Mouse (Mus musculus) left cerebral cortex, postnatal 25 days (tissue): ENCODE measurements around the gene Actn4. TPM values are rescaled to one million over a fixed set of nuclear protein-coding genes. Genes with fewer than 3 reads are reported as not detected.

Experiments used
- DNase-seq, 2 experiments: peaks; one replicate each; pipeline ENCODE4 v3.0.0; 2022; ENCODE audit warnings: low spot score in 2 of 2, mixed read lengths in 1 of 2
- intact Hi-C: fragments of 180-260 bp; cut with DNase I; formaldehyde crosslinking; loops from one replicate; pipeline ENCODE4 v1.15.1; 2025
- total RNA-seq, 2 experiments: library from RNA; stranded (reverse); gene quantifications; 2 replicates each; pipeline ENCODE4 v1.2.3; 2021

The Actn4 gene
- total RNA-seq, 2 experiments from 2014 or later = 190 to 202 TPM

DNA sequence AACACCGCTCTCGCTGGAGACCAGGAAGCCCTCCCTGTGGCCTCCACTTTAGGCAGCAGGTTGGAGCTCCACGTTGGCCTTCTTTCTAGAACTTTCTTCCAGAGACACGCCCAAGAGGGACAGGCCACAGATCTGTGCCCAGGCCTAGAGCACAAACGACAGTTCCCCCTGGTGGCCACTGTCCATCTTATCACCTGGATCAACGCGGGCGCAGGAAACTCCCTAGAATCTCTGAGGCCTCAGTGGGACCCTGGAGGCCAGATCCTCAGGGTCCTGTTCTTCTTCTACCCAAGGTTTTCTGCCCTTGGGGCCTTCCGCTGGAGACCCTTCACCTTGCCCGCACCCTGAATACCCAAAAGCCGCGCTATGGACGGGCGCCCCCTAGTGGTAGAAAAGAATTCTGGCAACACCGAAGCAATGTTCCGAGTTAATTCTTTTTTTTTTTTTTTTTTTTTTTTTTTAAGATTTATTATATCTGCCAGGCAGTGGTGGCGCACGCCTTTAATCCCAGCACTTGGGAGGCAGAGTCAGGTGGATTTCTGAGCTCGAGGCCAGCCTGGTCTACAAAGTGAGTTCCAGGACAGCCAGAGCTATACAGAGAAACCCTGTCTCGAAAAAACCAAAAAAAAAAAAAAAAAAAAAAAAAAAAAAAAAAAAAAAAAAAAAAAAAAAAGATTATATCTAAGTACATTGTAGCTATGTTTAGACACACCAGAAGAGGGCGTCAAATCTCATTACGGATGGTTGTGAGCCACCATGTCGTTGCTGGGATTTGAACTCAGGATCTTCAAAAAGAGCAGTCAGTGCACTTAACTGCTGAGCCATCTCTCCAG lies 94.4 kb downstream of the Actn4 start:
- intact Hi-C loops = loop anchor here (2.0 to 5.0 kb wide), 2 partner anchors 71 to 85 kb away; no protein-coding TSS in a partner anchor
- DNase-seq = peak; percentile 51 to 59

DNA sequence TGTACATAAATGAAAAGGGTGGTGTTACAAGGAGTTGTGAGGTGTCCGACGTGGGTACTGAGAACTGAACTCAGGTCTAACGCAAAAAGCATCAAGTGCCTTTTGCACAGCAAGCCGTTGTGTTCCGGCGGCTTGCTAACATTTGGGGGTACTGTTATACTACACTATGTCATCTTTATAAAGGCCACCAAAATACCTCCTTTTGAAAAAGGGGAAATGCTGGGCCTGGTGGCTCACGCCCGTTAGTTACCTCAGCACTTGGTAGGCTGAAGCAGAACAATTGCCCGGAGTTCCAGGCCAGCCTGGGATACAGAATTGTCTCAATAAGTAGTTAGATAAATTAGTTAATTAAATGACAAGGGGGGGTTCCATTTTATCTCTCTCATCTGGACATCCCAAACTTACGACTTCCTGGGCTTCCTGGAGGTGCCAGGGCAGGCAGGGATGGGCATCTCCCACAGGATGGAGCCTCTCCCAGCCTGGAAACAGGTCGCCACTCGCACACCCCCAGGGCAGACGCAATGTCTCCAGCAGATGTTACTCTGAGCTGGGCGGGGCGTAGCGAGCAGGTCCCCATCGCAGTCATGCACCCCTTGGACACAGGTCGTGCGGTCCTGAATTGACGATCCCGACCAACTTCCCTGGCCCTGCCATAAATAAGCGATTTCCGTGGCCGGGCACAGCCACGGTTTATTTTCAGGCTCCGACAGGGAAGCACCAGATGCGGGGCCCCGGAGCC lies 95.2 kb downstream of the Actn4 start:
- intact Hi-C loops = loop anchor here (2.0 to 5.0 kb wide), 2 partner anchors 70 to 85 kb away; no protein-coding TSS in a partner anchor
- DNase-seq = no peak

DNA sequence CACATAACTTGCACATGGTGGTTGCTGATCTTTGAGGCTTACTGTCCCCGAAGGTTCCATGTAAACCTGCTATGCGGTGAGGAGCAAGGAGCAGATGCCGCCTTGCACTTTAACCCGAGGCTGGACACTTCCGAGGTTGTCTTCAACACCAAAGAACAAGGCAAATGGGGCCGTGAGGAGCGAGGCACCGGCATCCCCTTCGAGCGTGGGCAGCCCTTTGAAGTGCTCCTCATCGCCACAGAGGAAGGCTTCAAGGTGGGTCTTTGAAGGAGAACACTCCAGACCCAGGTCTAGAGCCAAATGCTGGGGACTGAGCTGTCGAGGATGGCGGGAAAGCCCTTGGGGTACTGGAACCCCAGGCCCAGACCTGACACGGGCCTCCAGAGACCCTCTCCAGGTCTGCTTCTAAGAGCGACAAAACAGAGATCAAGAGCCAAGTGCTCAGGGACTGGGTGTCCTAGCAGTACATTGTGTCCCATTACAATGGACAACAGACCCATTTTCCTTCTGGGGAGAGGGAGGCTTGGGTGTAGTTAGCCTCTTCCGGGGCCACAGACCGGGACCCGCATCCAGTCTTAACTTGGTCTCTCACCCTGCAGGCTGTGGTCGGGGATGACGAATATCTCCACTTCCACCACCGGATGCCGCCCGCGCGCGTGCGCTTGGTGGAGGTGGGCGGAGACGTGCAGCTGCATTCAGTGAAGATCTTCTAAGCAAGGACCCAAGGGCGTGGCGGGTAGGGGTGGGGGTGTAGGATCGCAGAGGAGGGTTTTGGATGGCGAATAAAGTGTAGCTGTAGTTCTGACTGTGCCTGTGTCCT lies 96.4 kb downstream of the Actn4 start:
- intact Hi-C loops = loop anchor here (2.0 to 5.0 kb wide), 3 partner anchors 39 to 83 kb away; no protein-coding TSS in a partner anchor
- DNase-seq = peak; percentile 76 to 95

DNA sequence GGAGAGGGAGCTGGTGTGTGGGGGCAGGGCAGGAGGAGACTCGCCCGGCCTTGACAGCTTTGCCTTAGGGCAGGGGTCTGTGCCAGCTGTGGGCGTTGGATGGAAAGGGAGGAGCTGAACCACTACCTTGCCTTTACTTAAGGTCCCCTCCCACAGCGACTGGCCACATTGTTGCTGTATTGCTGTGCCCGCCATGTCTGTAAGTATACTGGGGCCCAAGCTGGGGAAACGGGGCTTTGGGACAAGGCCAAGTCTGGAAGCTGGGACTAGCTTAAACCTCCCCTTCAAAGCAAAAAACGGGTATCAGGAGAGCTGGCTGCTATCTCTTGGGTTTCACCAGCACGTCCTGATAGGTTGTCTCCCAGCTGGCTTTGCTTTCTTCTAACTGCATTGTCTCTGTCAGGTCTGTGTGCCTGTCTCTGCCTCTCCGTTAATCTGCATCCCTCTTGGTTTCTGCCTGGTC lies 97.8 kb downstream of the Actn4 start:
- intact Hi-C loops = loop anchor here (2.0 kb wide), 1 partner anchor 38 kb away; no protein-coding TSS in a partner anchor
- DNase-seq = no peak

DNA sequence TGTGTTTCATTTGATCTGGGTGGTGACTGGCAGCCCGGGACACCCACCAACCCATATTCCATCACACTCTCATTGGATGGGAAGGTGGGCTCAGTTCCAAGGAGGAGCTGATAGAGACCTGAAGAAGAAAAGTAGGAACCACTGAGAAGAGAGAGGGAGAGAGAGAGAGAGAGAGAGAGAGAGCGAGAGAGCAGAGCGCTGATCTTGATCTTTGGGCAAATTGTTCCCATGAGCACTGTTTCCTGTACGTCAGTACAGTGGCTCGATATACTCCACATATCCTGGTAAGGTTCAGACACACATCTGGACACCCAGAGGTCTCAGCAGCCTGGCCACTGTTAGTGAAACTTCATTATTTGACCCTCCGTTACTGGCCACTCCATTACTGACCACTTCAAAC lies 98.6 kb downstream of the Actn4 start, which contains the start of gene Lgals7:
Lgals7 (plus strand) TSS at position 314 of the 400 bp plus-strand sequence.
- DNase-seq = no peak
- intact Hi-C loops = no loop called here

DNA sequence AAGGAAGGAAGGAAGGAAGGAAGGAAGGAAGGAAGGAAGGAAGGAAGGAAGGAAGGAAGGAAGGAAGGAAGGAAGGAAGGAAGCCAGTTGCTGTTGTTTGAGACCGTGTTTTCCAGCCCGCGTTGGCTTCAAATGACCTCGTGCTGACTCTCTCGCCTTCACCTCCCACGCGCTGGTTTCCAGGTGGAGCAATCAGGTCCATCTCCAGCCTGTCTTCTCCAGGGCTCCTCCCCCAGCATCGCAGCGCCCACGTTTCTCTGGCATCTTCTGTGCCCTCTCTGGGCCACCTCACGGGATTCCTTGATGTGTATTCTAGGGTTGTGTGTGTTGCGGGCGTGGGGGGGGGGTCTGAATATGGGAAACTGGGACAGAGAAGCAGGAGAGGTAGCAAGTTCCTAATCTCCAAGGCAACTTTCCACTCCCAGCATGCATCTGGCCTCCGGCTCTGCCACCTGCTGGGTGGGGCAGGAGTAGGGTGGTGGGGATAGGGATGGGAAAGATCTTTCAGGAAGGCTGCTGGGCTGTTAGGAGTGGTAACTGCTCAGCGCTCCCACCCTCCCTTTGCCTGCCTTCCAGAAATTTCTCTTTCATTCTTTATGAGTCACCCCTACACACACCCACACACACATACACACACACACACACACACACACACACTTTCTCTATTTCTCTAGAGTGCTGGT lies 99.2 kb downstream of the Actn4 start:
- intact Hi-C loops = no loop called here
- peak; percentile 59 to 87 for DNase-seq

DNA sequence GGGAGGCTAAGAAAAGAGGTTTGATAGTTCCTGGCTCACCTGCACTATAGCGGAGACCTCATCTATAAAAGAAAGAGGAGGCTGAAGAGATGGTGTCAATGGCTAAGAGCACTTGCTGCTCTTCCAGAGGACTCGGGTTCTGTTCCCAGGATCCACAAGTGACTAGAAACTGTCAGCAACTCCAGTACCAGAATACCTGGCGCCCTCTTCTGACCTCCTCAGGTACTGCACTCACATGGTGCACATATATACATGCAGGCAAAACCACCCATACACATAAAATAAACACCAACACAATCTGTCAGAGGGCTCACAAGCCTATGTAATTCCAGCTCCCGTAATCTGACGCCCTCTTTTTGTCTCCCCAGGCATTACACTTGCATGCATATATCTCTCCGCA lies 101.2 kb downstream of the Actn4 start:
- intact Hi-C loops = no loop called here

DNA sequence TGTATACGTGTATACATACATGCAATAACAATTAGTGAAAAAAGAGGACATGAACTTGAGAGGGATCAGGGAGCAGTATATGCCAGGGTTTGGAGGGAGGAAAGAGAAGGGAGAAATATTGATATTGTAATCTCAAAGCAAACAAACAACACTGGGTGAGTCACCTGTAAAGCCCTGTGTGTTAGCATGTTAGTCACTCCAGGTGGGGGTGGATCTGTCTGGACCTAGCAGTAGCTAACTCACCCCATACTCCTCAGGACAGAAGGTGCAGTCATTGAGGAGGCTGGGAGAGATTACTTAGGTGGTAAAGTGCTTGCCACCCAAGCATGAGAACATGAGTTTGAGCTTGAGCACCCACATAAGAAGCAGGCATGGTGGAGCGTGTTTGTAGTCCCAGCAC lies 102.2 kb downstream of the Actn4 start:
- no peak for DNase-seq
- intact Hi-C loops = no loop called here

More for the DNA sequence above, 101.2 kb downstream of the Actn4 start:
- DNase-seq = no peak

DNA sequence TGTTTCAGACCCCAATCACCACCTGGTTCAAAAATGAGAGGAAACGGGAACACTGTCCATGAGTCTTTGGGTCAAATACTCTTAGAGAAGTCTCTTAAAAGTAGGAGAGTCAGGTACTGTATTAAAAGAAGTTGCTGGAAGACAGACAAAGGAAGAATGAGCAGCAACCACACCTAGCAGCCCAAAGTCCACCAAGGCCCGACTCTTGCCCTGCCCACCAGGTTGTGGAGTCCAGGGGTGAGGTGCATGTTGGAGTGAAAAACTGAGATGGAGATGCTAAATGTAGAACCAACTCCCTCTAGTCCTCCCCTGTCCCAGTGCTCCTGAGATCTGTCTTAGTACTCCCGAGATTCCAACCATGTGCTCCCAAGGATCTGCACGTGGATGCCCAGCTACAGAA lies 111.5 kb downstream of the Actn4 start:
- intact Hi-C loops = no loop called here
- DNase-seq = no peak

DNA sequence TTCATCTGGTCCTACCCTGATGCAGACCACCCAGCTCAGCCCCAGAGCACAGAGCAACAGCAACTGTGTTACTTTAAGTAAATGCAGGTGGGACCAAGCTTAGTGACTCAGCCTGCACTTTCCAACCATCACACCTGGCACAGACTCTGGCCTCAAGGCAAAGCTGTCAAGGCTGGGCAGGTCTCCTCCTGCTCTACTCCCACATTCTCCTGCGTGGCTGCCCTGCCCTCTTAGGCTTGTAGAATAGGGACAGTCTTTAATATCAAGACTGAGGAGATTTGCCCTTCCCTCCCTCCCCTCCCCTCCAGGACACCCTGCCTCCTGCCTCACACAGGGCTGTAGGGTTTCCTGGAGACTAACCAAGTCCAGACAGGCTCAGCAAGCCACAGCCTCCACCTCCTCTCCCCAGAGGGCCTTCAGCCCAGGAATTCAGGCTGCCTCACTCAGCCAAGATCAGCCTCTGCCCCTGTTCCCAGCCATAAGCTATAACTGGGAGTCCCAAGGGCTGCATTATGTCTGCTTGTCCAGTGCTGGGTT lies 112.4 kb downstream of the Actn4 start:
- no peak for DNase-seq
- intact Hi-C loops = no loop called here

DNA sequence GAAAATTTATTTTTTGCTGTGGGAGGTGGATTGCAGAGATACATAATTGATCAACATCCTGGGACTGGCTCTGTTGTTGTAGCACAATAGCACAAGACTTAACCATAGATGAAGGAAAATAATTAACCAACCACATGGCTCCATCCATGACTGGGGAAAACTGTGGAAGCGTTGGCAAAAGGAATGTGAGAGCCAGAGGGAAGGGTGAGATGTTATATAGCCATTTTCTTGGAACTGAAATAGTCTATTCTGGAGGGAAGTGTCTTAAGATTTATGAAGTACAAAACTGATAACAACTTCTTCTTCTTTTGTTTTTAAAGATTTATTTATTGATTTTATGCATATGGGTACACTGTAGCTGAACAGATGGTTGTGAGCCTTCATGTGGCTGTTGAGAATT lies 114.9 kb downstream of the Actn4 start:
- intact Hi-C loops = no loop called here
- DNase-seq = no peak

Other genes starting within 250 kb of the Actn4 start
- gene Fbxo17, start 245.5 kb downstream of the Actn4 start, total RNA-seq = 1 to 10 TPM in 1 of 2 experiments, under 1 TPM in 1; 0.76 to 1.3 TPM
- gene Mrps12, start 220.5 kb downstream of the Actn4 start, total RNA-seq = 10 to 100 TPM; 60.3 to 67.4 TPM
- gene Sars2, start 220.3 kb downstream of the Actn4 start, total RNA-seq = 10 to 100 TPM; 13.1 to 14.4 TPM
- 1 to 10 TPM in 1 of 2 experiments, under 1 TPM in 1; 0.92 to 1.2 TPM for gene Ccer2, start 206.2 kb downstream of the Actn4 start, total RNA-seq
- gene Sirt2, start 195.6 kb downstream of the Actn4 start, total RNA-seq = 100 to 1,000 TPM; 151 to 166 TPM
- 10 to 100 TPM; 34.2 to 37.7 TPM for gene Nfkbib, start 194.8 kb downstream of the Actn4 start, total RNA-seq
- 1 to 10 TPM; 2.4 to 2.9 TPM for gene Rinl, start 173.4 kb downstream of the Actn4 start, total RNA-seq
- 100 to 1,000 TPM; 375 to 411 TPM for gene Hnrnpl, start 153.8 kb downstream of the Actn4 start, total RNA-seq
- 10 to 100 TPM; 41.5 to 46.6 TPM for gene Ech1, start 137.1 kb downstream of the Actn4 start, total RNA-seq
- gene Lgals4, start 128.5 kb downstream of the Actn4 start, total RNA-seq = 1 to 10 TPM; 2.2 to 2.7 TPM
- gene Lgals7, start 98.5 kb downstream of the Actn4 start, total RNA-seq = under 1 TPM in 1 of 2 experiments, not detected in 1; 0.50 TPM
- gene Capn12, start 80.9 kb downstream of the Actn4 start, total RNA-seq = under 1 TPM; 0.32 to 0.66 TPM
- 100 to 1,000 TPM; 175 to 185 TPM for gene Eif3k, start 19.5 kb upstream of the Actn4 start, total RNA-seq
- gene Map4k1, start 19.7 kb upstream of the Actn4 start, total RNA-seq = 1 to 10 TPM; 1.7 to 1.8 TPM
- 1 to 10 TPM; 4.7 to 8.9 TPM for gene Ryr1, start 162.8 kb upstream of the Actn4 start, total RNA-seq
- gene Rasgrp4, start 172.5 kb upstream of the Actn4 start, total RNA-seq = 1 to 10 TPM; 1.1 to 1.8 TPM
- 10 to 100 TPM; 35.9 to 40.6 TPM for gene Fam98c, start 193.9 kb upstream of the Actn4 start, total RNA-seq
- gene Ggn, start 207.9 kb upstream of the Actn4 start, total RNA-seq = 1 to 10 TPM; 1.0 to 1.1 TPM
- gene Spred3, start 208.1 kb upstream of the Actn4 start, total RNA-seq = 10 to 100 TPM; 52.3 to 57.9 TPM
- 100 to 1,000 TPM; 137 to 145 TPM for gene Psmd8, start 218.4 kb upstream of the Actn4 start, total RNA-seq